ENCODE assay signal across 8 mouse cellular contexts in the genomic region with DNA sequence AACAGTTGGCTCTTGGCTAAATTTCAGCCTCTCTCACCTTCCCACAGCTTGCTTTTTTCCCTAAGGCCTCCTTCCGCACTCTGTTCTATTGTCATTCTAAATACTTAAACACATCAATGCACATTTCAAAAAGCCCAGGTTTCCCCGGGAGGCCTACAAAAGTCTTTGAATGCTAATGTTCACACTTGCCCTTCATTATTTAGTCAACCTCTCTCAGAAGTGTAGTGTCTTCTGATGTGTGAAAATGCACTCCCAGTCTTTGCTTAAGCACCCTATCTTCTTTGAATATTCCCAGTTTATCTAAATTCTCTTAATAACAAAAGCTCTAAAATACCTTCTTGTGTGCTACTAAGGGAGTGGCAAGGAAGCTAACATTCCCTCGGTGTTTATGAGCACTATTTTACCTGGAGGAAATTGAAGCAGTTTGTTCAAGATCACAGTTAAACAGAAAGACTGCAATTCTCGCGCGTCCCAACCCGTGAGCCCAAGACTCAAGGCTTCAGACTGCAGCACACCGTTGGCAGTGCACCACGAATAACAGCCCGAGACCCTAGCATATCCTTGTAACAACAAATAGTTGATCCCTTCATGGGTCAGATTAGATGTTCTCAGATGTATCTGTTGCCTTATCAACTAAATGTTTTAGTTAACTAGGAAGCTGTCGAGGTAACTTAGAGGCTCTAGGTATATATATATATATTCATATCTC. TPM values are rescaled to one million over a fixed set of nuclear protein-coding genes. Genes with fewer than 3 reads are reported as not detected.
DNase-seq lines count a peak whose midpoint lies in the region; ATAC-seq and TF ChIP-seq lines count a peak whose summit lies in the region.

No protein-coding gene starts in this region.

- no peak overlapping the region for H3K9ac ChIP-seq in heart, postnatal 0 days (replicated peaks; ENCODE audit: low read depth, low read length)
- no peak overlapping the region for H3K9ac ChIP-seq in midbrain, embryonic 16.5 days (ENCODE audit: low read depth, low read length)

- no peak for ATAC-seq in heart, postnatal 0 days (ENCODE audit: insufficient read depth, low read depth)
- ATAC-seq in midbrain, embryonic 16.5 days = 0 out of 2 replicates have a peak, but pooled peaks have one; percentile 1

- H3K27ac ChIP-seq in heart, postnatal 0 days (ENCODE audit: low read depth) = no peak overlapping the region
- H3K27ac ChIP-seq in hindbrain, embryonic 10.5 days = peak overlapping the region; percentile 100
- H3K27ac ChIP-seq in midbrain, embryonic 16.5 days (ENCODE audit: low read length) = peak overlapping the region; percentile 95

- WGBS in heart, postnatal 0 days = 69% methylated on average over 11 of the region's 11 CpGs
- 22% methylated on average over 11 of the region's 11 CpGs for WGBS in hindbrain, embryonic 10.5 days
- WGBS in midbrain, embryonic 16.5 days = 20% methylated on average over 11 of the region's 11 CpGs

- no peak for TF ChIP-seq POLR2A in brain, embryonic 14.5 days (IDR thresholded peaks at IDR 0.05; ENCODE audit: borderline replicate concordance, extremely low read depth, insufficient read depth, insufficient read length, poor library complexity, severe bottlenecking)

- H3K27me3 ChIP-seq in heart, postnatal 0 days (ENCODE audit: control insufficient read depth, insufficient read depth, low read length) = no peaks in the 10 kb centered on the region
- H3K27me3 ChIP-seq in hindbrain, embryonic 10.5 days (ENCODE audit: insufficient read depth, poor library complexity, severe bottlenecking) = no peaks in the 10 kb centered on the region
- no peaks in the 10 kb centered on the region for H3K27me3 ChIP-seq in midbrain, embryonic 16.5 days (ENCODE audit: control insufficient read depth, insufficient read depth, low read depth, low read length)

- TF ChIP-seq EP300 in heart, postnatal 0 days (IDR thresholded peaks at IDR 0.05; ENCODE audit: low read depth) = no peak

- peaks cover 16% of the 10 kb centered on the region; the same call in 1 of the 2 replicates for H3K4me1 ChIP-seq in heart, postnatal 0 days (ENCODE audit: control insufficient read depth, insufficient read depth)
- H3K4me1 ChIP-seq in hindbrain, embryonic 10.5 days (replicated peaks) = peaks cover 44% of the 10 kb centered on the region
- peaks cover 31% of the 10 kb centered on the region for H3K4me1 ChIP-seq in midbrain, embryonic 16.5 days (ENCODE audit: control insufficient read depth, insufficient read depth, low read length)

- H3K4me3 ChIP-seq in heart, postnatal 0 days (ENCODE audit: low read depth, low read length) = peak overlapping the region; percentile 92
- H3K4me3 ChIP-seq in hindbrain, embryonic 10.5 days = peak overlapping the region; percentile 100
- H3K4me3 ChIP-seq in midbrain, embryonic 16.5 days (ENCODE audit: low read depth, low read length) = peak overlapping the region; percentile 87

- H3K4me2 ChIP-seq in heart, postnatal 0 days (ENCODE audit: low read depth, low read length) = peak overlapping the region; percentile 72; the same call in 1 of the 2 replicates
- H3K4me2 ChIP-seq in midbrain, embryonic 16.5 days (ENCODE audit: low read length) = peak overlapping the region; percentile 84

- TF ChIP-seq CTCF in heart, postnatal 0 days (IDR thresholded peaks at IDR 0.05; ENCODE audit: low read depth) = no peak
- TF ChIP-seq CTCF in brain, embryonic 14.5 days (IDR thresholded peaks at IDR 0.05; ENCODE audit: borderline replicate concordance, extremely low read depth, insufficient read depth, insufficient read length) = no peak

- no peak for DNase-seq in heart, postnatal 0 days (ENCODE audit: low spot score)
- DNase-seq in heart, adult 8-10 months (ENCODE audit: low spot score) = no peak
- peak; percentile 59 for DNase-seq in brain, embryonic 14.5 days (ENCODE audit: low read depth)
- DNase-seq in hindbrain, embryonic 10.5 days (ENCODE audit: low spot score) = peak; percentile 24
- DNase-seq in right cerebral cortex, adult 2 months (ENCODE audit: low spot score in 2 of 2) = no peak
- no peak for DNase-seq in frontal cortex, postnatal 25 days (ENCODE audit: low spot score in 2 of 2)
- DNase-seq in testis, postnatal 14 days (ENCODE audit: low spot score) = no peak

- H3K9me3 ChIP-seq in heart, postnatal 0 days (replicated peaks; ENCODE audit: control insufficient read depth, low read length) = no peaks in the 10 kb centered on the region
- H3K9me3 ChIP-seq in hindbrain, embryonic 10.5 days = no peaks in the 10 kb centered on the region
- H3K9me3 ChIP-seq in midbrain, embryonic 16.5 days (replicated peaks; ENCODE audit: control insufficient read depth, low read length, poor library complexity, severe bottlenecking) = no peaks in the 10 kb centered on the region

- no peaks in the 10 kb centered on the region for H3K36me3 ChIP-seq in heart, postnatal 0 days (replicated peaks; ENCODE audit: control insufficient read depth, insufficient read depth, low read length)
- H3K36me3 ChIP-seq in hindbrain, embryonic 10.5 days = 0 out of 2 replicates have a peak, but pooled peaks cover 6% of the 10 kb centered on the region
- no peaks in the 10 kb centered on the region for H3K36me3 ChIP-seq in midbrain, embryonic 16.5 days (ENCODE audit: control insufficient read depth, insufficient read depth, low read length)

RNA-seq across cellular contexts. Expression of a gene that starts 1.2 kb away (rescaled TPM):
- total RNA-seq in heart, postnatal 0 days (2014; rRNA removed; ENCODE audit: low replicate concordance) = 35.4 and 68.6 TPM in 2 replicates
- polyA plus RNA-seq in heart, postnatal 0 days (2015; fragmentation: Nextera tagmentation; extraction: Ambion mirVana) = 19.6 and 24.5 TPM in 2 replicates
- total RNA-seq in heart, adult 8-10 months (2022) = 10 to 100 TPM; 16.9 to 20.2 (median 19.0) TPM
- 128 and 165 TPM in 2 replicates for polyA plus RNA-seq in brain, embryonic 14.5 days (2012; rRNA removed)
- 66.8 and 83.7 TPM in 2 replicates for polyA plus RNA-seq in hindbrain, embryonic 10.5 days (2016; fragmentation: Nextera tagmentation; extraction: Ambion mirVana)
- 49.7 and 61.2 TPM in 2 replicates for polyA plus RNA-seq in midbrain, embryonic 16.5 days (2015; fragmentation: Nextera tagmentation; extraction: Ambion mirVana)

RNA-seq across cellular contexts. Expression of a gene that starts 25.6 kb away (rescaled TPM):
- total RNA-seq in heart, postnatal 0 days (2014; rRNA removed; ENCODE audit: low replicate concordance) = not detected in 2 replicates
- polyA plus RNA-seq in heart, postnatal 0 days (2015; fragmentation: Nextera tagmentation; extraction: Ambion mirVana) = not detected in 2 replicates
- total RNA-seq in heart, adult 8-10 months (2022) = not detected
- polyA plus RNA-seq in brain, embryonic 14.5 days (2012; rRNA removed) = not detected in 2 replicates
- polyA plus RNA-seq in hindbrain, embryonic 10.5 days (2016; fragmentation: Nextera tagmentation; extraction: Ambion mirVana) = not detected in 2 replicates
- polyA plus RNA-seq in midbrain, embryonic 16.5 days (2015; fragmentation: Nextera tagmentation; extraction: Ambion mirVana) = not detected in 2 replicates

Comparison
In these comparisons a context has a peak if more than half of its experiments do, and no peak if none do; other contexts are left out.
1. DNase-seq: peak in brain, embryonic 14.5 days (single experiment) and hindbrain, embryonic 10.5 days (single experiment); none in heart, postnatal 0 days (single experiment), heart, adult 8-10 months (single experiment), right cerebral cortex, adult 2 months (0 of 2), frontal cortex, postnatal 25 days (0 of 2) and testis, postnatal 14 days (single experiment).
2. Peak in every context shown above with its lines, with median percentiles within 50 percentile points of each other: H3K4me3 ChIP-seq.